Mouse (Mus musculus): ENCODE measurements at regions not wholly inside any gene's neighbourhood (a gene's known extent, or its start where the extent isn't known, plus 50 kb on each side); places are given as distances from the start of the nearest gene placed in this dataset.

- TF ChIP-seq POLR2A (IDR thresholded peaks at IDR 0.05; ENCODE audit: extremely low read depth, insufficient read depth, low read length) (no peak), CTCF (IDR thresholded peaks at IDR 0.05; ENCODE audit: extremely low read depth, insufficient read depth, low read length) (no peak)
Observed at GRCm38 (mm10) chr9:85090297-85090696, 222.3 kb upstream of the Gm11114 start.

Measured in cortical plate, adult 2 months (tissue).